Mouse (Mus musculus): ENCODE measurements around the gene Fermt2.
"Not testable (repeated sequence)": the region's sequence is repeated elsewhere in the genome, so short reads cannot be mapped to it uniquely, and the experiment has no call there.

The Fermt2 gene

DNA sequence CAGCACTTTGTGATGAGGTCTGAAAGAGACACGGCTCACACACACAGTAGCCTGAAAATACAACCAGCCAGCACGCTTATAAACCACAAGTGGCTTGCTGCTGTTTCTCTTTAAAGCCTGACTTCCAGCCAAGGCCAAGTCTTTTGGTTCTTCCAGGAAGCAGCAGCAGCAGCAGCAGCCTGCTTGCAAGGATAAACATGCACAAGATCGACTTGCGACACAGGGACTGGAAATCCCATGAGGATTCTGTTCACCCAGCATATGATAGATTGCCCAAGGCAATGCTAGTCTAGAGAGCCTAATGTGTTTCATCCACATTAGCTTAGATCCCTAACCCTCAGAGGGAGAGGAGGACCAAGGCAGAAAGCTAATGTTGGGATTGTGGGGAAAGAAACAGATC, 22.0 kb downstream of the Fermt2 start:
- no peak for DNase-seq (ENCODE audit: low spot score)

GRCm38 (mm10) chr14:45507447-45507846, 22.5 kb downstream of the Fermt2 start:
- DNase-seq (ENCODE audit: low spot score), result no peak

GRCm38 (mm10) chr14:45507032-45507431, 22.9 kb downstream of the Fermt2 start:
- DNase-seq (ENCODE audit: low spot score), result no peak

- DNase-seq (ENCODE audit: low spot score), result no peak
Measured at GRCm38 (mm10) chr14:45506165-45506564, 23.8 kb downstream of the Fermt2 start.

- no peak for DNase-seq (ENCODE audit: low spot score)
Measured at GRCm38 (mm10) chr14:45504422-45505113, 25.4 kb downstream of the Fermt2 start.

GRCm38 (mm10) chr14:45503934-45504333, 26.0 kb downstream of the Fermt2 start:
- no peak for DNase-seq (ENCODE audit: low spot score)

GRCm38 (mm10) chr14:45500052-45500451, 29.9 kb downstream of the Fermt2 start:
- DNase-seq (ENCODE audit: low spot score), result no peak

- DNase-seq (ENCODE audit: low spot score), result no peak
Measured at GRCm38 (mm10) chr14:45497116-45497515, 32.8 kb downstream of the Fermt2 start.

DNA sequence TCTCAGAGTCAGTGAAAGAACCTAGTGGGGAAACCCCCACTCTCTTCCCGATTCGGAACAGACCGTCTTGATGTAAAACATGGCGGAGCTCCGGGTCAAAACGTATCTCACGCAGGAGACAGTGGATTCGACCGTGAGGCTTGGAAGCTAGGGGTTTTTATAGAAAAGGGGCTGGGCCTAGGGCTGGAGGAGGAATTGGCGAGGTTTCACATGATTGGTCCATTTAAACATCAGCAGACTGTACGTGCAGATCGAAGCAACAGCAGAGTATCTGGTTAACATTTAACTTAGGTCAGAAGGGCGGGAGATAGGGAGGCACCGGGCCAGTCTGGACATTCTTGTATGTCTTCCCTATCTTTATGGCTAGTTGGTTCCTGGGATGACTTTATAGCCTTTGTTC, 34.1 kb downstream of the Fermt2 start:
- DNase-seq (ENCODE audit: low spot score), result not testable (repeated sequence)

GRCm38 (mm10) chr14:45493891-45494290, 36.0 kb downstream of the Fermt2 start:
- DNase-seq (ENCODE audit: low spot score), result no peak

GRCm38 (mm10) chr14:45492668-45493067, 37.2 kb downstream of the Fermt2 start:
- DNase-seq (ENCODE audit: low spot score), result no peak

DNA sequence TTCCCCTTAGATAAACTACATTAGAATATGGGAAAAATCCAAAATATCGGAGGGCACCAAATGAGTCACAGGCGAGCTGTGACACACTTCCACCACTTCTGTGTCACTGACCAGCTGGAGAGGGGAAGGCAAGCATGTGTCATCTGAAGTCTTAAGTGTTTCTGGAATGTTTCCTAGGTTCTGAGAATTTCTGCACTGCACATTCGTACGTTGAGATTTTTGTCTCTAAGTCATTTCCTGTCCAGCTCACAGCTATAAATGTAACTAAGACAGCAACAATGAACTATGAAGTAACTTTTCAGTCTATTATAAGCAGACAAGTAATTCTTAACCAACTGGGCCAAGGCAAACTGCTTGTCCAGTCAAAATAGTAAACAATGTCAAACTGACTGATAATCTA, 37.9 kb downstream of the Fermt2 start:
- DNase-seq (ENCODE audit: low spot score), result no peak

GRCm38 (mm10) chr14:45487201-45487600, 42.7 kb downstream of the Fermt2 start:
- not testable (repeated sequence) for DNase-seq (ENCODE audit: low spot score)

- DNase-seq (ENCODE audit: low spot score), result not testable (repeated sequence)
Measured at GRCm38 (mm10) chr14:45483361-45483760, 46.6 kb downstream of the Fermt2 start.

GRCm38 (mm10) chr14:45478977-45479806, 50.7 kb downstream of the Fermt2 start:
- DNase-seq (ENCODE audit: low spot score), result no peak

DNA sequence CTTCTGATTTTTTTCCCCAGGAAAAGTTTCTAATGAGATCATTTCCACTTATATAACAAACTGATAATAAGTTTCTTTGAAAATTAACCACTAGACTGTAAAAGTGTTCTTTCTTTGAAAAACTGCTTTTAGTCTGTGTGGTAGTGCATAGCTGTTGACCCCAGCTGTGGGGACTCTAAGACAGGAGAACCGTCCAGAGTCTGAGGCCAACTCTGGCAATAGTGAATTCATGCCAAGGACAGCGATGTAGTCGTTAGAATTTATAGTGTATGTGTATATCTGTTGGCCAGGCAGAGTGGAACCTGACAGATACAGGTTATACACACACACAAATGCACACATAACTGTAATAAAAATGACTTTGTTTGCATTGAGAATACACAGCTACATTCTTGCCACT, 51.4 kb downstream of the Fermt2 start:
- no peak for DNase-seq (ENCODE audit: low spot score)

DNA sequence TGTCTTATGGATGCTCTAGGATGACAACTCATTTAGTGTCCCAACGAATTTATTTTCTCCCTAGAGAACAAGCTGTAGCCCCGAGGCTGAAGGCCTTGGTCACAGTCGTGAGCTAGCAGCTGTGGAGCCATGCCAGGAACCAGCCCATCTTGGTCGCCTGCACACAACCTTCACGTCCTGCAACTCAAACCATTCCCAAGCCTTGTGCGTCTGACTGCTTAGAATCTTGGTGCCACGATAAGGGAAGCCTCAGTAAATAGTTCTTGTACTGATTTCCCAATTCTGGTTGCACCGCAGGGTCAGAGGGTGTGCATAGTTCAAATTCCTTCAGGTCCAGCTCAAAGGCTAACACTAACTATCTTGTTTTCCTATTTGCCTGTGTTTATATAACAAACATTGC, 52.3 kb downstream of the Fermt2 start:
- DNase-seq (ENCODE audit: low spot score), result peak; percentile 22

DNA sequence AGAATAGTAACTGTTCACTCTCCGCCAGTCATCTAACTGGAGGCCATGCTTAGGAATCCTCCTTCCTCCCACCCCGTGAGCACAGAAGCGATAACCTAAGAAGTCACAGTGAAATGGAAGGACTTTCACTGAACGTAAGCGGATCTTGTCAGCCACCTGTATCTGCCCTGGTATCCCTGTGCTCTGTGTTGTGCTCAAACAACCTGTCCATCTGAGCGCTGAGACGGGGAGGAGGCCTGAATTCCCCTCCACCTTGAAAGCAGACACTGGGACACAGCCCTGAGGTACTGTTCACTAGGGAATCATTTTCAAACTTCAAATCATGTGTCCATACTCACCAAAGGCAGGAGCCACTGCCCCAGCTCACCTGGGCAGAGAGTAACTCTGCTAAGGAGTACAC, 52.9 kb downstream of the Fermt2 start:
- no peak for DNase-seq (ENCODE audit: low spot score)

- no peak for DNase-seq (ENCODE audit: low spot score)
Measured at GRCm38 (mm10) chr14:45472536-45472935, 57.4 kb downstream of the Fermt2 start.

DNA sequence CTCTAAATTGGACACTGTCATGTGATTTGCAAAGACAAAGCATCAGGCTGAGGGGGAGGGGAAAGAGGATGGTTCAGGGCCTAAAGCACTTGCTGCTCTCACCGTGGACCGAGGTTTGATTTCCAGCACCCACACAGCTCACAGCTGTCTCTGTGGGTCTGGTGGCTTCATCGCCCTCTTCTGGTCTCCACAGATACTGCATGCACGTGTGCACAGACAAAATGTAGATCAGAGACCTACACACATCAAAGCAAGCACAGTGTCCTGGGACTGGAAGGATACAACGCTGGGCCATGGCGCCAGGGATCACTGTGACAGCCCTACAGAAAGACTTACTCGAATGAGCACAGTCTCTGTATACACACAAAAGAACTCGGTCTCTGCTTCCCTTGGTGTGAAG, 60.5 kb downstream of the Fermt2 start:
- no peak for DNase-seq (ENCODE audit: low spot score)

GRCm38 (mm10) chr14:45466371-45466770, 63.5 kb downstream of the Fermt2 start:
- not testable (repeated sequence) for DNase-seq (ENCODE audit: low spot score)

DNA sequence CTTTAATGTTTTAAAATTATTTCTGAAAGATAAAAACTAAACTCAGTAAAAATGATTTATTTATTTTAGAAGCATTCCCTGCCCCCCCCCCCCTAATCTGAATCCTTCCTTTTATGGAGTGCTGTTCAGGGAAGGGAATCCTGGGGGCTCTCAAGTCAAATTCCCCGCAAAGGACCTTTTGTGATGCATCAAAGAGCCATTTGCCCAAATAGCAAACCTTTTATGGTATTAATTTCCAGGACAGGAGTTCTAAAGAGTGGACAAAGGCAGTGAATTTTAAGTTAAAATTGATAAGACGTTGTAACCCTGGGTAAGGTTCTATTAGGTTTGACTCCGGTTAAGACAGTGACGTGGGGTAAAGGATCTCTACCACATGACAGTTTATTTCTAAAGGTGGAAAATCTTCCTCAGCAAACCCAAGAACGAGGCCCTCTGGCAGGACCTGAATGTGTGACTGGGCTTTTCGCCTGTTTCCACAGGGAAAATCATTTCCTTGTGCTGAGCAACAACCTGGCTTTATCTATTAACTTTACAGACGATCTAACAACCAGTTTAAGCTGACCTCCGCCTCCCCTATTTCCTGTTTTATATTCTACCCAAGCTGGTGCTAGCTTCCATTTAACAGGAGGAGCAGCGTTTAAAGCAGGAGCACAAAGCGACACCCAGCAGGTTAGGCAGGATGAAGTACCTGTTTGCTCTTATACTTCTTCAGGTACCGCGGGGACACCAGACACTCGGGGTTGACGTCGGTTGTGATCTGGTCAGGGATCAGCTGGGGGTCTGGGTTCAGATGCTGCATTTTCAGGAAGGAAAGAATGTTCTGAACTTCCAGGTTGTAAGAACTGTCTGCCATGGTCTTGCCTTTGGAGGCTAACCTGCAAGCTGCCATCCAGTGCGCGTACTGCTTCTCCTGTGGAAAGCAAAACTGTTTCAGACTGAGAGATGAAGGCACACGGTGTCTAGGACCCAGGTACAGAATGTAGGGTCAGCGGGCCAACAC, 65.6 kb downstream of the Fermt2 start:
- DNase-seq (ENCODE audit: low spot score), result no peak

Measured in urinary bladder, postnatal 25 days (tissue).